Mouse (Mus musculus) forebrain, postnatal 0 days (tissue): ENCODE data around the gene Ccdc171. TPM values are rescaled to one million over a fixed set of nuclear protein-coding genes. Genes with fewer than 3 reads are reported as not detected.
"Not testable (repeated sequence)": the region's sequence is repeated elsewhere in the genome, so short reads cannot be mapped to it uniquely, and the experiment has no call there.

Source experiments
- ATAC-seq: fragments of 200-750 bp; cut with Nextera tagmentation; 2 replicates; pipeline ENCODE4 v1.8.0; 2017; ENCODE audit warnings: mild to moderate bottlenecking, moderate library complexity
- DNase-seq: peaks from one replicate; pipeline ENCODE4 v3.0.0-alpha.2; 2015
- H3K27ac ChIP-seq: fragments of 300-500 bp; sonication (generic); 2 replicates; pipeline ENCODE4 v1.5.1; 2014; ENCODE audit warnings: low read depth, mild to moderate bottlenecking, antibody characterized with exemption, low read length, moderate library complexity, mixed read lengths
- H3K27me3 ChIP-seq: fragments of 300-500 bp; sonication (generic); 2 replicates; pipeline ENCODE4 v1.6.1; 2014; ENCODE audit warnings: mild to moderate bottlenecking, low read length, mixed read lengths; ENCODE audit not compliant: insufficient read depth
- H3K36me3 ChIP-seq: fragments of 300-500 bp; sonication (generic); 2 replicates; pipeline ENCODE4 v1.6.1; 2014; ENCODE audit warnings: mild to moderate bottlenecking, moderate library complexity; ENCODE audit not compliant: insufficient read depth
- H3K4me1 ChIP-seq: fragments of 300-500 bp; sonication (generic); 2 replicates; pipeline ENCODE4 v1.6.1; 2014; ENCODE audit warnings: antibody characterized with exemption; ENCODE audit not compliant: insufficient read depth
- H3K4me2 ChIP-seq: fragments of 300-500 bp; sonication (generic); 2 replicates; pipeline ENCODE4 v1.6.1; 2014; ENCODE audit warnings: low read depth, mild to moderate bottlenecking, moderate library complexity
- H3K4me3 ChIP-seq: fragments of 300-500 bp; sonication (generic); 2 replicates; pipeline ENCODE4 v1.5.1; 2014; ENCODE audit warnings: low read depth, low read length, mixed read lengths
- H3K9ac ChIP-seq: fragments of 300-500 bp; sonication (generic); 2 replicates; pipeline ENCODE4 v1.6.1; 2014; ENCODE audit warnings: mild to moderate bottlenecking
- H3K9me3 ChIP-seq: fragments of 300-500 bp; sonication (generic); 2 replicates; pipeline ENCODE4 v1.6.1; 2016; ENCODE audit warnings: low read length
- CTCF ChIP-seq: sonication (generic); IDR thresholded peaks from 2 replicates; pipeline ENCODE4 v1.5.1; 2016; ENCODE audit warnings: antibody characterized with exemption, control low read depth, low read depth
- WGBS: fragments of 180-500 bp; shearing (Covaris S2); extraction: QIAGEN DNeasy Blood & Tissue Kit; methylation state at CpG from one replicate; pipeline ENCODE4 v1.1.7; 2014; 5-methylcytosine and 5-hydroxymethylcytosine counted together
- polyA plus RNA-seq: library from polyadenylated mRNA; unstranded; fragments of >200 nt; fragmentation: Nextera tagmentation; extraction: Ambion mirVana; gene quantifications from 2 replicates; pipeline ENCODE4 v1.2.1, GENCODE M21; 2015
- total RNA-seq: library from RNA; depleted of rRNA; stranded (reverse); fragments of >200 nt; gene quantifications from 2 replicates; pipeline ENCODE4 v1.2.3, GENCODE M21; 2014

Gene Ccdc171
- total and polyA plus RNA-seq, 2 experiments from 2014 or later, result 2.9 to 4.6 TPM

GRCm38 (mm10) chr4:83514976-83515669 lies 10.2 kb upstream of the Ccdc171 start:
- Histone ChIP-seq H3K27me3 (no peaks in the 10 kb centered on the region), H3K4me2 (no peak overlapping the region), H3K9me3 (no peaks in the 10 kb centered on the region), H3K36me3 (no peaks in the 10 kb centered on the region), H3K4me1 (no peaks in the 10 kb centered on the region), H3K27ac (no peak overlapping the region), H3K9ac (no peak overlapping the region), H3K4me3 (no peak overlapping the region)
- 85% methylated on average over 10 of the region's 10 CpGs for WGBS
- peak; percentile 32; the same call in 1 of the 2 replicates for ATAC-seq
- TF ChIP-seq CTCF, result peak; percentile 68
- DNase-seq, result peak; percentile 31

GRCm38 (mm10) chr4:83516144-83516543 lies 9.2 kb upstream of the Ccdc171 start:
- not testable (repeated sequence) for H3K9me3 ChIP-seq, H3K27ac ChIP-seq, H3K36me3 ChIP-seq, H3K9ac ChIP-seq, ATAC-seq, H3K4me2 ChIP-seq, DNase-seq, H3K4me3 ChIP-seq, H3K4me1 ChIP-seq, H3K27me3 ChIP-seq
- WGBS, result 98% methylated on average over 5 of the region's 6 CpGs

- Histone ChIP-seq H3K4me1 (0 out of 2 replicates have a peak, but pooled peaks cover 2% of the 10 kb centered on the region), H3K27ac (no peak overlapping the region), H3K4me3 (no peak overlapping the region), H3K4me2 (no peak overlapping the region), H3K9ac (no peak overlapping the region), H3K36me3 (no peaks in the 10 kb centered on the region), H3K9me3 (no peaks in the 10 kb centered on the region), H3K27me3 (no peaks in the 10 kb centered on the region)
- ATAC-seq (no peak), DNase-seq (no peak)
- 82% methylated on average over 2 of the region's 2 CpGs for WGBS
- TF ChIP-seq CTCF, result no peak
Measured at GRCm38 (mm10) chr4:83519148-83519547, 6.2 kb upstream of the Ccdc171 start.

GRCm38 (mm10) chr4:83519807-83520206 lies 5.5 kb upstream of the Ccdc171 start:
- H3K4me2 ChIP-seq, result no peak overlapping the region
- ATAC-seq (no peak), DNase-seq (no peak)
- H3K4me1 ChIP-seq, result 0 out of 2 replicates have a peak, but pooled peaks cover 5% of the 10 kb centered on the region
- TF ChIP-seq CTCF, result no peak
- no peak overlapping the region for H3K9ac ChIP-seq
- H3K4me3 ChIP-seq, result no peak overlapping the region
- H3K9me3 ChIP-seq, result no peaks in the 10 kb centered on the region
- H3K36me3 ChIP-seq, result no peaks in the 10 kb centered on the region
- H3K27me3 ChIP-seq, result no peaks in the 10 kb centered on the region
- H3K27ac ChIP-seq, result no peak overlapping the region

GRCm38 (mm10) chr4:83520308-83520707 lies 5.0 kb upstream of the Ccdc171 start:
- ATAC-seq (no peak), DNase-seq (no peak)
- Histone ChIP-seq H3K27ac (no peak overlapping the region), H3K36me3 (no peaks in the 10 kb centered on the region), H3K4me1 (0 out of 2 replicates have a peak, but pooled peaks cover 5% of the 10 kb centered on the region), H3K4me2 (no peak overlapping the region), H3K9ac (no peak overlapping the region), H3K27me3 (no peaks in the 10 kb centered on the region), H3K9me3 (no peaks in the 10 kb centered on the region), H3K4me3 (no peak overlapping the region)
- TF ChIP-seq CTCF, result 0 out of 2 replicates have a peak, but pooled peaks have one; percentile 8
- 89% methylated on average over 4 of the region's 4 CpGs for WGBS

- Histone ChIP-seq H3K9ac (no peak overlapping the region), H3K27me3 (no peaks in the 10 kb centered on the region), H3K4me2 (no peak overlapping the region), H3K9me3 (no peaks in the 10 kb centered on the region), H3K36me3 (no peaks in the 10 kb centered on the region), H3K4me1 (0 out of 2 replicates have a peak, but pooled peaks cover 5% of the 10 kb centered on the region), H3K27ac (no peak overlapping the region), H3K4me3 (no peak overlapping the region)
- TF ChIP-seq CTCF, result no peak
- ATAC-seq (no peak), DNase-seq (no peak)
- WGBS, result 22% methylated on average over 5 of the region's 5 CpGs
Measured at GRCm38 (mm10) chr4:83522066-83522465, 3.3 kb upstream of the Ccdc171 start.

- H3K27ac ChIP-seq, result peak overlapping the region; percentile 98
- no peak for TF ChIP-seq CTCF
- peak overlapping the region; percentile 69 for H3K9ac ChIP-seq
- no peaks in the 10 kb centered on the region for H3K27me3 ChIP-seq
- DNase-seq (no peak), ATAC-seq (no peak)
- peak overlapping the region; percentile 95 for H3K4me2 ChIP-seq
- 2% methylated on average over 6 of the region's 6 CpGs for WGBS
- H3K4me1 ChIP-seq, result 0 out of 2 replicates have a peak, but pooled peaks cover 5% of the 10 kb centered on the region
- H3K4me3 ChIP-seq, result peak overlapping the region; percentile 48
- H3K36me3 ChIP-seq, result no peaks in the 10 kb centered on the region
- H3K9me3 ChIP-seq, result no peaks in the 10 kb centered on the region
Measured at GRCm38 (mm10) chr4:83524456-83524842, 896 bp upstream of the Ccdc171 start.
